Mouse (Mus musculus) liver, embryonic 14.5 days (tissue): Measurements from ENCODE around the gene Astn2. TPM values are rescaled to one million over a fixed set of nuclear protein-coding genes. Genes with fewer than 3 reads are reported as not detected.

ENCODE experiments used
- ATAC-seq: fragments of 200-750 bp; cut with Nextera tagmentation; 2 replicates; pipeline ENCODE4 v1.8.0; 2017; ENCODE audit warnings: moderate number of reproducible peaks, mild to moderate bottlenecking, moderate library complexity; ENCODE audit not compliant: insufficient read depth
- DNase-seq, 3 experiments: peaks; one replicate each; pipeline ENCODE4 v3.0.0-alpha.2; 2012 to 2013; ENCODE audit warnings: low read depth in 3 of 3, low spot score in 3 of 3
- H3K27ac ChIP-seq: fragments of 300-500 bp; sonication (generic); 2 replicates; pipeline ENCODE4 v1.5.1; 2014; ENCODE audit warnings: moderate library complexity, mild to moderate bottlenecking, control low read depth, inconsistent platforms
- H3K27me3 ChIP-seq: fragments of 300-500 bp; sonication (generic); 2 replicates; pipeline ENCODE4 v1.6.1; 2014; ENCODE audit warnings: mild to moderate bottlenecking, low read length, moderate library complexity; ENCODE audit not compliant: control insufficient read depth, insufficient read depth
- H3K36me3 ChIP-seq: fragments of 300-500 bp; sonication (generic); replicated peaks from 2 replicates; pipeline ENCODE4 v1.6.1; 2014; ENCODE audit warnings: low read depth; ENCODE audit not compliant: control insufficient read depth, insufficient read depth
- H3K4me1 ChIP-seq, 2 experiments: fragments of 200-500 bp in 1 of 2; fragments of 300-500 bp in 1 of 2; sonication (generic) in 1 of 2; replicated peaks; 2 replicates each; pipeline ENCODE4 v1.6.1; 2012 to 2014; ENCODE audit warnings: antibody characterized with exemption in 1 of 2, inconsistent platforms in 1 of 2, low read length in 1 of 2; ENCODE audit not compliant: control insufficient read depth in 2 of 2, insufficient read depth in 2 of 2
- H3K4me2 ChIP-seq: fragments of 300-500 bp; sonication (generic); 2 replicates; pipeline ENCODE4 v1.6.1; 2014; ENCODE audit warnings: low read depth, mild to moderate bottlenecking, control low read depth, moderate library complexity
- H3K4me3 ChIP-seq, 2 experiments: fragments of 200-500 bp in 1 of 2; fragments of 300-500 bp in 1 of 2; sonication (generic) in 1 of 2; 2 replicates each; pipeline ENCODE4 v1.5.1; 2012 to 2014; ENCODE audit warnings: low read depth in 2 of 2, low read length in 2 of 2, mild to moderate bottlenecking in 2 of 2, control low read depth in 1 of 2, inconsistent platforms in 1 of 2, moderate library complexity in 1 of 2; ENCODE audit not compliant: insufficient read depth in 1 of 2
- H3K9ac ChIP-seq: fragments of 300-500 bp; sonication (generic); replicated peaks from 2 replicates; pipeline ENCODE4 v1.6.1; 2014; ENCODE audit warnings: mild to moderate bottlenecking, control low read depth, moderate library complexity
- H3K9me3 ChIP-seq: fragments of 300-500 bp; sonication (generic); 2 replicates; pipeline ENCODE4 v1.6.1; 2016; ENCODE audit warnings: low read length, mixed read lengths; ENCODE audit not compliant: control insufficient read depth
- CTCF ChIP-seq: IDR thresholded peaks from 2 replicates; pipeline ENCODE4 v1.5.1; 2016; ENCODE audit warnings: antibody characterized with exemption, low read depth, control low read depth
- EP300 ChIP-seq: IDR thresholded peaks from 2 replicates; pipeline ENCODE4 v1.6.1; 2016; ENCODE audit warnings: antibody characterized with exemption, low read depth
- WGBS: fragments of 180-500 bp; shearing (Covaris S2); extraction: QIAGEN DNeasy Blood & Tissue Kit; methylation state at CpG from one replicate; pipeline ENCODE4 v1.1.7; 2014; ENCODE audit not compliant: insufficient replicate concordance; 5-methylcytosine and 5-hydroxymethylcytosine counted together
- polyA plus RNA-seq, 2 experiments: library from polyadenylated mRNA; depleted of rRNA in 1 of 2; stranded (reverse) in 1 of 2; unstranded in 1 of 2; fragments of >200 nt; fragmentation: Nextera tagmentation in 1 of 2; extraction: Ambion mirVana in 1 of 2; gene quantifications; 2 replicates each; pipeline versions ENCODE4 v1.2.1 to v1.2.3; 2012 to 2014

Gene Astn2
- polyA plus RNA-seq, 2 experiments = 0.16 TPM; not detected in 1

DNA sequence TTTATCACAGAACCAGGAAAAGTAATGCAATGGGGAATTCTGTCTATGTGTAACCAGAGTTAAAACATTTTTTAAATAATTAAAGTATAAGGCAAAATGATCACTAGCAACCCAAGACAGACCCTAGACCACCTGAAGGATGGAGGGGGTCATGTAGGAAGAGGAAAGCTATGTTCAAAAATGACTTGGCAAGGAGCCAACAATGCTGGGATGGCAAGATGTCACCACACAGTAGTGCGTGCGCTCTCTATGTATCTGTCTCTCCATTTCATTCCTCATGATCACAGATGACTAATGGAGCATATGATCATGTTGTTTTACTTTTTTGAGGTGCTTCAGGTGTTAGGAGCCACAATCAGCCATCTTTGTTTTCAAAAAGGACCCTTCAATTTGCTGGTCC, 640.6 kb downstream of the Astn2 start:
- WGBS = 80% methylated on average over 2 of the region's 2 CpGs
- DNase-seq = no peak
- H3K27ac ChIP-seq = no peak overlapping the region
- H3K4me3 ChIP-seq = no peak overlapping the region
- H3K9me3 ChIP-seq = no peaks in the 10 kb centered on the region
- no peaks in the 10 kb centered on the region for H3K36me3 ChIP-seq
- H3K9ac ChIP-seq = no peak overlapping the region
- no peaks in the 10 kb centered on the region for H3K27me3 ChIP-seq
- no peak for ATAC-seq
- TF ChIP-seq CTCF = no peak
- no peak for TF ChIP-seq EP300
- no peak overlapping the region for H3K4me2 ChIP-seq
- no peaks in the 10 kb centered on the region for H3K4me1 ChIP-seq

DNA sequence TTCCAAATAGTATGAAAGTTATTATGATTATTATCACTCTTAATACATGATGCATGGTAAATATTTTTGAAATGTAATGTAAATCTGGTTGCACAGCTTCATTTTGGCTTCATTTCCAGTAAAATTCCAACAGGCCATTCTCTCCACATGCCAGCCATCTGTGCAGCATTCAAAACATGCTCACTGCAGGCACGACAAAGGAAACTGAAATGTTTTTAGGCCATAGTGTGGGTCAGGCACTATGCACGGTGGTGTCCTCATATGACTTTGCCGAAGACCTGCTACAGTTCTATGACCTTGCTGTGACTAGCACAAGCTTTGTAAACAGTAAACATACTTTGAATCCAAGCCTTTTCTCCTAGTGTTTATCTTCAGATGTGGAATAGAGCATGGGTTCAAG, 642.3 kb downstream of the Astn2 start:
- no peak overlapping the region for H3K4me2 ChIP-seq
- no peak overlapping the region for H3K4me3 ChIP-seq
- no peak overlapping the region for H3K9ac ChIP-seq
- H3K27me3 ChIP-seq = no peaks in the 10 kb centered on the region
- WGBS = 62% methylated on average over 3 of the region's 3 CpGs
- no peaks in the 10 kb centered on the region for H3K36me3 ChIP-seq
- DNase-seq (no peak), ATAC-seq (no peak)
- H3K4me1 ChIP-seq = no peaks in the 10 kb centered on the region
- no peaks in the 10 kb centered on the region for H3K9me3 ChIP-seq
- no peak overlapping the region for H3K27ac ChIP-seq
- TF ChIP-seq CTCF = no peak
- TF ChIP-seq EP300 = no peak

DNA sequence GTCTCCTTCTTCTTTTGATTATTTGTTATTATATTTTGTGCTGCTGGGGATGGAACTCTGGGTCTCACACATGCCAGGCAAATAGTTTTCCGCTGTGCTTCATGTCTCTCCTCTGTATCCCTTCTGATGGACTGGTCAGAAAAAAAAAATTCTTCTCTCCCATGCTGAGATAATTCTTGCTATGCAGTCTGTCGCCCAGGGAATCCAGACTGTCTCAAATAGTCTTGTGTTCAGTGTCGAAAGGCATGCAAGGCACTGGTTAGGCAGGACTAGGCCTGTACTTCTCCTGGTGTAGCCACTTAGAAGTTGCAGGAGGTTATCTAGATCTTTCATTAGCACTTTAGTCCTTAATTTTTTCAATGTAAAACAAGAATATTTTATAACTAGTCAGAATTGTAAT, 642.8 kb downstream of the Astn2 start:
- Histone ChIP-seq H3K9ac (no peak overlapping the region), H3K36me3 (no peaks in the 10 kb centered on the region), H3K4me3 (no peak overlapping the region), H3K4me2 (no peak overlapping the region), H3K4me1 (no peaks in the 10 kb centered on the region), H3K9me3 (no peaks in the 10 kb centered on the region), H3K27ac (no peak overlapping the region), H3K27me3 (no peaks in the 10 kb centered on the region)
- WGBS = 52% methylated on average over 3 of the region's 3 CpGs
- DNase-seq = no peak
- TF ChIP-seq CTCF (no peak), EP300 (no peak)
- no peak for ATAC-seq

DNA sequence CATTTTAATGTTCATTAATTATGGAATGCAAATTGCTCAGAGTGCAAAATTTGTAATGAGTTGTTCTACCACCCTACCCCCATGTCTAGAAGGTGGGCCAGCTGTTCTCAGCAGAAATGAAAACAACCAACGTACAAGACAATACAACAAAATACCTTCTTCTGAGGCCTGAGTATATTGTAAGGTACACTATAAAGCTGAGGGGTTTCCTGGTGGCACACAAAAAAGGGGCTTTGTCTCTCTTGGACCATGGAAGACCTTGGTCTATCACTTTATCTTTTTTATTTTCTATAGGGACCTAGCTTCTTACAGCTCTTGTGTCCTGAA, 645.6 kb downstream of the Astn2 start:
- no peak for ATAC-seq
- 50% methylated on average over 1 of the region's 1 CpGs for WGBS

DNA sequence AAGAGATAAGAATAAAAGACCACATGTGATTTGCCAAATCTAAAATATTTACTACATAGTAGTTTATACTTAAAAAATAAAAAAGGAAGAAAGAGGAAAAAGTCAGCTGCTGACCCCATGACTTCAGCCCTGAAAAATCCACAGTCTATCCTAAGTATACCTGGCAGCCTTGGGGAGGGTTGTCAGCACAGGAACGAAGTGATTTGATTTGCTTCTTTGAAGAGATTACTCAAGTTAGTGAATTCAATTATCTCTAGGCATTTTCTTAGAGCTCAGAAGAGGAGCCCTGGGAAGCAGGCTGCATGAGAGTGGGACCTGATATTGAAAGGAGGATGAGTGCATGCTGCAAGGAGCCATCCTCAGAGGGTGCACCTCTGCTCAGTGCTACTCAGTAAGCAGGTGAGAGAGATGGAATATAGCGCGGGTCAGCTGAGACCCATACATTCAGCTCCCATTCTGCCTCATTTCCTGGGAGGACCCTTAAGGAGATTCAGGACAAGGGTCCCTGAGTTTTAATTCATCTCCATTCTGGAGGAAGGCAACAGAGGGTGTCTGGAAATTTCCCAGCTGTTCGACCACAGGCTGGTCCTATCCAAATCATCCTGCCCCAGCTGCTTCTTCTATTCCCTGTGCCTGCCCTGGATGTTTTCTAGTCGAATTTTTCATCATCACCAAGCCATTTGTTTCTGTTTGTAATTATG, 646.1 kb downstream of the Astn2 start:
- no peak for DNase-seq

More for the DNA sequence above, 645.6 kb downstream of the Astn2 start:
- H3K4me1 ChIP-seq = no peaks in the 10 kb centered on the region
- H3K9ac ChIP-seq = no peak overlapping the region
- TF ChIP-seq CTCF = no peak
- TF ChIP-seq EP300 = no peak
- H3K4me3 ChIP-seq = no peak overlapping the region
- H3K4me2 ChIP-seq = no peak overlapping the region
- H3K9me3 ChIP-seq = no peaks in the 10 kb centered on the region
- H3K27ac ChIP-seq = no peak overlapping the region
- H3K27me3 ChIP-seq = no peaks in the 10 kb centered on the region
- H3K36me3 ChIP-seq = no peaks in the 10 kb centered on the region
- DNase-seq = no peak

More for the DNA sequence above, 646.1 kb downstream of the Astn2 start:
- TF ChIP-seq EP300 (no peak), CTCF (no peak)
- no peaks in the 10 kb centered on the region for H3K36me3 ChIP-seq
- H3K4me3 ChIP-seq = no peak overlapping the region
- H3K9me3 ChIP-seq = no peaks in the 10 kb centered on the region
- H3K27ac ChIP-seq = no peak overlapping the region
- H3K4me1 ChIP-seq = no peaks in the 10 kb centered on the region
- ATAC-seq = no peak
- no peaks in the 10 kb centered on the region for H3K27me3 ChIP-seq
- no peak overlapping the region for H3K9ac ChIP-seq
- WGBS = 49% methylated on average over 5 of the region's 5 CpGs
- no peak overlapping the region for H3K4me2 ChIP-seq
